Mouse (Mus musculus): ENCODE results near the gene Ciz1.

DNA sequence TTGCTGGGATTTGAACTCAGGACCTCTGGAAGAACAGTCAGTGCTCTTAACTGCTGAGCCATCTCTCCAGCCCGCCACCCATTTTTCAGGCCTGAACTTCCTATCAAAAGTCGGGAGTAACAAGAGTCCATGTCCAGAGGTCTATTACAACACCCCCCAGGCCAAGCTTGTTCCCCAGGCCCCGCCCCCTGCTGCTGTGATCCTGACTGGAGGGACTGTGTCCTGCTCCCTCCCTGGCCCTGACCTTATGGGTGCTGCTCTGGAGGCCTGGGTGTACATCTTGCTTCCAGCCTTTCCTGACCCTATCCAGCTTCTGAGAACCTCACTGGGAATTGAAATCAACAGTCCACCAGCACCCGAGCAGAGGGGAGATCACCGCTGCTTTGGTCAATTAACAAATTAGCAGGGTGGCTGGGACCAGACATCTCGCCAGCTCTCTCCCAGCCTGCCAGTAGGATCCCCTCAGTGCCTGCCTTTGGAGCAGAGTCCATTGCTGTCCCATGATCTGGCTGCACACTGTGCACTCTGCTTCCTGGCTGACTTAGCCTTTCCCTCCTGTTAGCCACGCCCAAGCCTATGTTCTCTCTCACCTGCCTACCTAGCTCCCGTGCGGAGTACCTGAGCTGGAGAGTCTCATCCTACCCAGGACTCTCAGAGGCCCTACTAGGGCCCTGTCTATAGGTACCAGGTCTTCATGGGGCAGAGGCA lies 30.4 kb upstream of the Ciz1 start:
- TF ChIP-seq CTCF (IDR thresholded peaks at IDR 0.05; ENCODE audit: low read depth, low read length) (no peak), POLR2AphosphoS5 (IDR thresholded peaks at IDR 0.05; ENCODE audit: insufficient replicate concordance, low read depth, low read length) (no peak), GATA1 (IDR thresholded peaks at IDR 0.05; ENCODE audit: borderline replicate concordance, low read length) (no peak)

Measured in G1E (cell line).